Mouse (Mus musculus) urinary bladder, postnatal 10 days (tissue): ENCODE results near the gene Pi4k2a.

Experiments used
- DNase-seq: peaks from one replicate; pipeline ENCODE4 v3.0.0; 2022; ENCODE audit warnings: low spot score

The Pi4k2a gene

DNA sequence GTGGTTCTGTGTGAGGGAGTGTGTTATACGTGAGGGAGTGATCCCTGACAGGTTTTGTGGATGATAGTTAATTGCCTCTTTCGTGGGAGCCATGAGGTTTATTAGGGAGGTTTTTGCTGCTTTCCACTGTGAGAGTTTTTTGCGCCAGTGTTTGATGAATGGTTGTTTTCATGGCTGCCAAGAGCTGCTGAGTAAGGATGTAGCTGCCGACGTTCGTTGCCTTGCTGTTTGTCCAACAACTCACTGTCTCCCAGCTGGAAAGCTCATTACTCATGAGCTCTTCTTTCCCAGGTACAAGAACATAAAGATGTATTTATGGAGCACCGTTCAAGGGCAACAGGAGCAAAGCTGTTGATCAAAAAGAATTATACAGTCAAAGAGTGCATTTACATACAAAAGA, 73.9 kb downstream of the Pi4k2a start:
- DNase-seq, result no peak

- DNase-seq, result peak; percentile 80
Observed at GRCm38 (mm10) chr19:42166130-42166529, 75.9 kb downstream of the Pi4k2a start.

- DNase-seq, result no peak
Observed at GRCm38 (mm10) chr19:42166766-42167165, 76.5 kb downstream of the Pi4k2a start.

GRCm38 (mm10) chr19:42167489-42167888, 77.2 kb downstream of the Pi4k2a start:
- no peak for DNase-seq

DNA sequence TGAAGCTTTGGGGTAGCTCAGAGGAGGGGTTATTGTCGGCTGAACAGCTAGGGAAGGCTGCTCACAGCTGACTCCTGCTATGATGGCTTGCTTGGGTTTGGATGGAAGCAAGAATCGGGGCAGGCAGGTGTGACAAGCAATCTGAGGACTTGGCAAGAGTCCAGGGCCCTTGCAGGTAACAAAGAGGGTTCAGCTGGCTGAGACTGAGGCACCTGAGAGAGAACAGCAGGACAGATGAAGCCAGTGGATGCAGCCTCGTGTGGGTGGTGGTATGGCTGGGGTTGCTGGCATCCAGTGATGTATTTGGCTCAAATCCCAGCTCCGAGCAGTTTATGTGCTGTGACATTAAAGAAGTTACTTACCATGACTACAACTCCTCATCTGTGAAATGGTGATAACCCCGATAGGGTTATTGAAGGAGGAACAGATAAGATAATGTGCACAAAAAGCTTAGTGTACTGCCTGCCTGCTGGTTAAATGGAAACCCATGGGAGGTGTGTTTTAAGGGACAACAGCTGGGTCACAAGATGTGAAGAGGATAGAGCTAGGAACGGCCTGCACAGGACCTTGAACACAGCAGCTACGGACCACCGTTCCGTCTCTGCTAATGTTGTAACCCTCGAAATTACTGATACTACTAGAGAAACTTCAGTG, 79.2 kb downstream of the Pi4k2a start:
- no peak for DNase-seq

DNA sequence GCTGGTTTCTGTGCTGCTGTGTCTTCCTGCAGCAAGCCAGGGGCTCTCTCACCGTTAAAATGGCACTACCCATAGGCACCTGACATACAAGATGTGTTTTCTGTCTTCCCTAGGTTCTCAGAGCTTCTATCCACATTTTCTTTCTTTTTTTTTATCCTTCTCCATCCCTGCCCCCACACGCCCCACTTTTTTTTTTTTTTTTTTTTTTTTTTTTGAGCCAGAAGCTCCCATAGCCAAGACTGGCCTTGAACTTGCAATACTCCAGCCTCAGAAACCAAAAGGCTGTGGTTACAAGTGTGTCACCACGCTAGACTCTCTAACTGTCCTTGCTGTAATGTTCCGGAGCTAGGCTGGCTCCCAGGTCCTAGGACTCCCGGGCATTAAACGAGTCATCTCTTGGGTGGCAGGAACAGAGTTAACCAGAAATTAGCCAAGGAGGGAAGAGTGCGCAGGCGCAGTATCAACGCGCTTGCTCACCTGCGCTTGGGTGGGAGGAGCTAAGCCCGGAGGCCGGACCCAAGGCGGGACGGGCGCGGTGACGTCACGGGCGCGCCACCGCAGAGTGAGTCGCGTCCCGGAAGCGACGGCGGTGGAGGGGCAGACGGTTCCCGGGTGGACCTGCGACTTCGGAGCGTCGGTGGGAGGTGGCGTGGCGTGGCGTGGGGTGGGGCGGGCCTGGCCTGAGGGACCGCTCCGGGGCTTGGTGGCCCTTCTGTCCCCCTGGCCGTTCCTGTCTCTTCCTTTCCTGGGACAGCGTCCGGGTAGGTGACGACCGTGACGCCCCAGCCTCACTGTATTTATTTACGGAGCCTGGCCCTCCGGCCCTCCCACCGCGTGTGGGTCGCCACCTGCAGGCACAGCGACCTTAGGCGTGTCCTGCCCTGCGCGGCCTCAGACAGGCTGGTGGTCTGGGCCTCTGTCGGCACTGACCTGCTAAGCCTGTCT, 80.0 kb downstream of the Pi4k2a start:
- peak; percentile 74 for DNase-seq
